Mouse (Mus musculus) embryo, embryonic 10 days (tissue): ENCODE data around the gene Dclre1b.
"Not testable (repeated sequence)": the region's sequence is repeated elsewhere in the genome, so short reads cannot be mapped to it uniquely, and the experiment has no call there.

Source experiments
- DNase-seq: peaks from one replicate; pipeline ENCODE4 v3.0.0-alpha.2; 2015; ENCODE audit warnings: low spot score

Gene Dclre1b

DNA sequence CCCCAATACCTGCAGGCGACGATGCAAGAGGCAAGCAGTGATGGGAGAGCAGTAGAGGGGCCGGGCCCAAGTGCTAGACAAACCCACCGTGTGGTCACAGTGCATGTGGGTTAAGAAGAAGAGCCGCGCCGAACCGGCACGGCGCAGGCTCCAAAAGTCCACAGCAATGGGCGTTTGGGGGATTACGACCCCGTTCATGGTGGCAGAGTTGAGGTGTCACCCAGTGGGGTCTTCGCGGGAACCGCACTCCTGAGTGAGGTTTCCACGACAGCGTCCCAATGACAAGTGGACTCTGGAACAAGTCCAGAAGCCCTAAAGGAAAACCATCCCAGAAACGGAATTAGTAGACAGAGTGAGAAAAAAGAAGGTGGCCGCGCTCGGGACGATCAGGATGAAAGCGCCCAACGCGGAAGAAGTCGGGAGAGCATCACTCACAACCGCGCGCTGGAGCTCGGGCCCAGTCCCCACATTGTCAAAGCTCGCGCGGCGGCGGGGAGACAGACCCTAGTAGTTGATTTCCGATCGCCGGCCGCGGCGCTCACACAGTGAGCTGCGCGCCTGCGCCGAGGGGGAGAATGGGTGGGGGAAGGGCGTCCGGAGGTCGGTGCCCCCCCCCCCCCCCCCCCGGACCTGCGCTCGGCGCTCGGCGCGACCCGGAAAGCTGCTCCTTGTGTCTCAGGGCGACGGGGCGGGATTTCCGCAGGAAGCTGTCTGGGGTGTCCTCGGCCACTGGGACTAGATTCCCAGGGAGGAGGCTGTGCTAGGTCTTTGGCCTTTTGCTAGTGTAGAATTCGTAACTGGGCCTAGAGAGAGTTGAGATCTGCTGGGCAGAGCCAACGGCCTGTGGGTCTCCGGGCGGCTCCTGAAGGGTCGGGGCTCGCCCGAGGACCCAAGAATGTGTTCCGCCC lies at the start of gene Dclre1b, which contains the start of the genes Ap4b1 and Gm43064:
Gene Dclre1b (minus strand): TSS at position 554 of the 908 bp plus-strand sequence.
Gene Ap4b1 (plus strand): TSS at position 630 of the 908 bp plus-strand sequence.
Gene Gm43064 (plus strand): TSS at position 683 of the 908 bp plus-strand sequence.
- peak; percentile 94 for DNase-seq

DNA sequence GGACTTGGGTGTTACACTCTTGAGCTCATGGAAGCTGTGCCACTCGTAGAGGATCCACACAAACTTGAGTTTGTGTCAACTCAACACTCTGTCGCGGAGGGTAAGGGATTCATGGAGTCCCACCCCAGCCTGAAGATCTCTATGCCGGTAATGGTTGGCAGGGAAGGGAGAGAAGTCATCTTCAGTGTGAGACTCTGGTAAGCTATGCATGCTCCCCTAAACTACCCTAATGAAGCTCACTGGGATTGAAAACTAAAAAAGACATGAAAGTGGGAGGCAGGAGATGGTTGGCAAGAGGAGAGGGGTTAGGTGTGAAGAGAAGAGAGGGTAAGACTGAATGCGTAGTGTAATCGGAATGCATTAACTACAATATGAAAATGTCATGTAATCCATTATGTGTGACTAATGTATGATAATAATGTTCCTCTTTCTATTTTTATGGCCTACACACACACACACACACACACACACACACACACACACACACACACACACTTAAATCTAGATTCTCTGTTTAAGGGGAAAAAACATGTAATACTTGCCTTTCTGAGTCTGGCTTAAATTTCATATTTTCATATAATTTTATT lies 48.8 kb upstream of the Dclre1b start:
- DNase-seq: no peak

DNA sequence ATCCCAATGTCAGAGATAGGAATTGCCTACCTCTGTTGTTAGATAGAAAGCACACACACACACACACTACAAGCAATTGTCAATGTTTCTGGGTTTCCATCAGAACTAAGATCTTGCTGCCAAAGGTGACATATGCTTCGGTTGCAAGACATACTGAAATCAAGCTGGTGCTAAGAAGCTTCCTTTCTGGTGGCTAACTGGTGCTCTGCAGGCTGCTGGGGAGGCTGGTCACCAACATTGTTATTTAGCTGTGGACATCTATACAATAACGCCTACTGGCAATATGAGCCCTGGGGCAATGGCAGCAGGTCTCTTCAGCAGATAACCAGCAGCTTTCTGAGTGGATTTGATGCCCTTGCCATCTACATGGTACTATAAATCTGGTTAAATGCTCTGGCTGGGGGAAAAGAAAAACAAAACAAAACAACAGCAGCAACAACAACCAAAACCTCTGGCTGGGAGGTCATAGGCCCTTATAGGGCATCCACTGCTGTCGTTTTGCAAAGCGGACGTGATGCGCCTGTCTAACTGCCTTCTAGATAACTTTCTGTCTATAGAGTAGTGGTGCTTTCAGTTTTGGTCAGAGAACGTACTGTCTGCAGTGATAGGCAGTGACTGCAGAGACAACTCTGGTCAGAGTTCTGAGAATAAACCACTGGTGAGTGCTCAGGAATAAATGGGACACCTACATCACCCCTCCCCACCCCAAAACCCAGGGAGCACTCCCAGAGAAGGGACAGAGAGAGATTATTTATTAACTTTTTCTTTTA lies 48.0 kb upstream of the Dclre1b start:
- DNase-seq: no peak

DNA sequence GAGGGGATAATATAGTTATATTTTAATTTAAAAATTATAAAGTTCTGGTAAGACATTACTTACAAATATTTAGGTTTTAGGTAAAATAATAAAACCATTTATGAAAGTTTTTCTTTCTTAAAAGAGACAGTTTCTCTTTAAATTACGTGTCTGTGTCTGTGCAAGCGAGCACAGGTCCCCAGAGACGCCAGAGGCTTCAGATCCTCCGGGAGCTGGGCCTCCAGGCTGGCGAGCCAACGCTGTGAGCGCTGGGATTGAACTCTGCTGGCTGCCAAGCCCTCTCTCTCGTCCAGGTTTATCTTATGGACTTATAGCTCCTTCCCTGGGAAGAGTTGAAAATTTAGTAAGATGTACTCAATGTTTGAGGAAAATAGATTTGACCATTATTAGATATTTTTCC lies 44.6 kb upstream of the Dclre1b start:
- DNase-seq: no peak

DNA sequence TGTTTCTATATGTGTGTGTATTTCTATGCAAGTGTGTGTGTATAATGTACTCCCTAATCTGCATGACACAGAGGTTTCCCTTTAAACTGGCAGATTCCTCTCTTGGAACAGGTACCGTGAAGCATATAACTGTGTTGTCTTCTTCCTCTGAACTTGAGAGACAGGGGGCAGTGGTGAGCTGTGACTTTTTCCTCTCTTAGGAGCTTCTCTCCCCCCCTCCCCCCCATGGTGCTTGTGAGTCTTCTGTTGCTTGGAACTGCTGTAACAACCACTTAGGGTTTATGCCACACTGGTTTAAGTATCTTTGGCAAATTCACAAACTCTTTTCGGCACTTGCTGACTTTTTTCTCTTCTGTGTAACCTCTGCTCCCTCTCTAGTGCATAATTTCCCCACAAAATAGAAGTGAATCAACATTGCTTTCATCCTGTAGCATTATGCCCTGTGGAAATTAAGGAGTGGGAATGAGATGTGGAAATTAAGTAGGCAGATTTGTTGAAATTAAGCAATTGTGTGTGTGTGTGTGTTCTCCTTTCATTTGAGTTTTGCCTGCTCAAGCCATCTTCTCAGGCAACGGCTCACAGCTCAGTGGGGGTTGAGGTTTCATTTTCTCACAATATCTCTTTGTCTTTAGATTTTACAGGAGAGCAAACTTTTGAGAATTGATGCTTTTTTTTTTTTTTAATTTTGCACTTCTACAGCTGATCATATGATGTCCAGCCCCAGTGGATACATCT lies 43.5 kb upstream of the Dclre1b start:
- DNase-seq: peak; percentile 14

DNA sequence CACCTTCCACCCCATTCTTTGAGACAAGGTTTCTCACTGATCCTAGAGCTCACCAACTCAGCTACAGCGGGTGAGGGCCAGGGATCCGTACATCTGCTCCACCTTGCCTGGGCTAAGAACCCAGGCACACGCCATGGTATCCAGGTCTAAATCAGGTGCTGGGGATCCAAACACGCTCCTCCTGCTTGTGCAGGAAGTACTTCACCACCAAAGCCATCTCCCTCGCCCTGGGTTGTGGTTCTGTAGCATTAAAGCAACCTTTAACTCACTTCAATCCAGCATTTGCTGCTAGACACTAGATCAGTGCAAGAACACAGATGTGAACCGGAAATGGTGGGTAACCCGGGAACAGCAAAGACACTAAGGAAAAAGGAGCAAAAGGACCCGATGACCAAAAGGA lies 42.6 kb upstream of the Dclre1b start:
- DNase-seq: no peak

DNA sequence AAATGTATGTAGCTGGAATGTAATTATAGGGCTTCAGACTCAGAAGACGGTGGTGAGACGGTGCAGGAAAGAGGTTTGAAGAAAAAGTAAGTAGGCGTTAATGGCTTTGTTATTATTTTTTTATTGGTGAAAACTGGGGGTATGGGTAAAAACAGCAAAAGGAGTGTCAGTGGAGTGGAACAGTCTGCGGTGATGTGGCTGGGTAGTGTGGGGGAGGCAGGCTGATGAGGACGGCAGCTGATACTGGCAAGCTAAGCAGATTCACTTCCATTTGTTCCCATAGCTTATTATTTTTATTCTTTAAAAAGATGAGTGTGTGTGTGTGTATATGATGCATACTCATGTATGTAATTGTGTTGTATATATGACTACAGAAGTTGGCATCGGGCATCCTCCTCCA lies 42.2 kb upstream of the Dclre1b start:
- DNase-seq: no peak

DNA sequence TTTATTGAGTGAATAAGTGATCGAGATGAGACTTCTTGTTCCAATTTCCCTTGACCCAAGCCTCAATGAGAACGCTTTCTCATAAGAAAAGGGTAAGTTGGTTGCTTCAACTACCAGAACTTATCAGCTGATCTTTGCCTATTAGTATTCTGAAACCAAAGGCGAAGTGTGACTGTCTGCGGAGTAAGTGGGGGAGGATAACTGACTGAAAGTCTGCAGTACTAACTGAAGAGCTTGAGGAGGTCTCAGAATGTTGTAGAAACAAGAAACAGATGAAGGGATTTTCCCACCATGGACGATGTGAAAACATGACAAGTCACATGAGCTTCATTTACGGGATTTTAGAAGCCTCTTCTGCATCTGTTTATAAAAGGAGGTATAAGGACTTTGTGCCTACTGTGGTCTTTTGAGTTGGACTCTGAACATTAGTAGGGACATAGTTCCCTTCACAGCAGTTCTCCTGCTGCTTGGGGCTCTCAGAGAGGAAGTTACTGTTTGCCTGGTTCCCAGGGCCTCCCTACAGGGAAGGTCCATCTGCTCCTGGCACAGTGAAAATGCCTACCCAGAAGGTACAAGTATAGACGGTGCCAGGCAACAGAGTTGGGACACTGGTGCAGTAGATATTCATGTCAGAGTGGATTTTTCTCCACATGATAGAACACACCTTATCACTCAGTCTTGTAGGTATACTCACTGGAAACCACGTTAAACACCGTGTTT lies 41.6 kb upstream of the Dclre1b start:
- DNase-seq: no peak

DNA sequence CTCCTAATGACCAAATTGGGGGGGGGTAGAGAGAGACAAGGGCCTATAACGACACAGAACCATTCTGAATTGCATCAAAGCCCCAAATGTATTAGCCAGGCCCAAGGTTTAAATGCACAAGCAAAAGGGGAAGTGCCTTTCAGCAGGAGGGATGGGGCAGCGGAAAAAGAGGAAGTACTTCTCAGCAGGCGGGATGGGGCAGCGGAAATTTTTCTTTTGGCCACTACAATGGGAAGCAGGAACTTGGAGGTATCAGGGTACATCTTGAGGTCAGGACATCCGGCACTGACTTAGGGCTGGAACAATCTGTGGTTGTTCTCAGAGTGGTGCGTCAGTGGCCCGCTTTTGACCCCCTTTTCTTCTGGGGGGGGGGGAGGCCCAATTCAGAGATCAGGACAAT lies 31.7 kb upstream of the Dclre1b start:
- not testable (repeated sequence) for DNase-seq

DNA sequence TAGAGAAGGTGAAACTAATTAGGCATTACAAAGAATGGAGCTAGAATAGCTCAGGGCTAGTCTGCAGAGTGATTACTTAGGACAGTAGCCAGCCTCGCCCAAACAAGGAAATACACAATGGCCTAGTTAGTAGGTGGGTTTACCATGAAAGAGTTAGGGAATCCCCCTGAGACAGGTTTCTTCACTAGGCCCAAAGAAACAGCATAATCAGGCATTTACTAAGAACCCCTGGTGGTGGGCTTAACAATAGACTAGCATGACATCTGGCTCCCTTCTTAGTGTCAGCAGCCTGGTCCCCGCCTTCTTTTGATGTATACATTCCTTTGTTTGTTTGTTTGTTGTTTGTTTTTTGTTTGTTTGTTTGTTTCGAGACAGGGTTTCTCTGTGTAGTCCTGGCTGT lies 31.0 kb upstream of the Dclre1b start:
- not testable (repeated sequence) for DNase-seq

DNA sequence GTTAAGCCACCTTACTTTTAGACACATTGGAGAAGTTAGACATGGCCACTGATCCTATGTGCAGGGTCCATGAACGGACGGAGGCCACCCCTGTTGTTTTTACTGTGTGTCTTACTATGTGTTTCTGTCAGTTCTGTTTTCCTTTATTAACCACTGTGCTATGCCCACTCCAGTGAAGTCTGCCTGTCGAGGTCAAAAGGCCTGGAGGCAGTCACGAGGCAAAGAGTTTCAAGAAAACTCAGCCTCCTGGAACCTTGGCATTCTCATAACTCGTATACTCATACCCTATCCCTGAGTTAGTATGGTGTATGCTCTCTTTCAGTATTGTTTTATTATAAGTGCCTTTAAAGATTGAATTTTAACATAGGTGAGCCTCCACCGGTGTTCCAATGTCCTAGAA lies 30.5 kb upstream of the Dclre1b start:
- DNase-seq: no peak

DNA sequence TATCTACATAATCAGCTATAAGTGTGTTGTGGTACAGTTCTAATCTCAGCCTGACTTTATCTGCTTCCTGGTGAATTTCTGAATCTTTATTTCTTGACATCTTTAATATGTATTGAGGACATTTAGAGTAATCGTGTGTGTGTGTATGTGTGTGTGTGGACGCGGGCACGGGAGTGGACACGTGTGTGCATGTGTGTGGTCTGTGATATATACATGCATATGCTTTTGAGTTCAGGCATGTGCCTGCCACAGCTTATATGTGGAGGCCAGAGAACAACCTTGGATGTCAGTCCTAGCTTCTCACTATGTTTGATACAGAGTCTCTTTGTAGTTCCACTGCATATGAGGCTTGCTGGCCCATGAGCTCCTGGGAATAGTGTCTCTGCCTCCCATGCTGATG lies 27.2 kb upstream of the Dclre1b start:
- DNase-seq: no peak

DNA sequence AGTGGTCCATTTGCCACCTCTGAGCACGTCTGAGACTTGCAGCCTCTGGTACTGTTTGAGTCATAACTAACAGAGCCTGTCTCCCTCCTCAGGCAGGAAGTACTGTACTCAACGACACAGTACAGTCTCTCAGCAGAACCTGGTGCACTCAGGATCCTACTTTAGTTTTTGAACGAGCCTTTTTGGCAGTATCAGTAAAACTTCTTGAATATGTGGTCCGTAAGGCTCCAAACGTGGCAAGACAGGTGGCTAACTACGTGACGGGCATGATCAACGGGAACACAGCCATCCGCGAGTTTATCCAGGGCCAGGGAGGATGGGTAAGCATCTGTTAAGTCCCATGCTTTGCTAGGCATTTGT lies 26.7 kb upstream of the Dclre1b start:
- no peak for DNase-seq

DNA sequence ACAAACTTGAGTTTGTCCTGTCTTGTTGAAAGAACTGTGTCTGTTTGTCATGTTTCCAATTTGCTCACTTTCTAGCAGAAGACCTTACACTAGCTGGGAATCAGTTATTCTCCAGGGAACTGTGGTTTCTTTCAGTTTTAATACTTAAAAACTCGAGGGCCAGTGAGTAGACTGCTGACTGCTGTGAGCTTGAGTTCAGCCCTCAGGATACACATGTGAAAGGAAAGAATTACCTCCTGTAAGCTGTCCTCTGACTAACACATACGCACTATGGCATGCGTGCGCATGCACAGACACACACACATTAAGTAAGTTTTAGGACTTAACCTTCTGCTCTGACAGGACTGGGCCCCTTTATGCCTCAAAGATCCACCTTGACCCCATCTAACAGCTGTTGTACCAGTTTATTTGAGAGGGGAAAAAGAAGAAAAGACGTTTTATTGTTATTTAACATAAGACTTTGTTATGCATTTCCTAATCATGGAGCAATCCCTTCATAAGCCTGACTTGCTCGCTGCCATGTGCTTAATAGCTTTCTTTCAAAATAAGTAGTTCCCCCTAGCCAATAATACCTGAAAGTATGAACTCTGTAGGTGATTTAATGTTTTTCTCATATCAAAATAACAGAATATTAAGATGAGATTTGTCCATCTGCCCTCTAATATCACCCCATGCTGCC lies 26.2 kb upstream of the Dclre1b start:
- DNase-seq: no peak

DNA sequence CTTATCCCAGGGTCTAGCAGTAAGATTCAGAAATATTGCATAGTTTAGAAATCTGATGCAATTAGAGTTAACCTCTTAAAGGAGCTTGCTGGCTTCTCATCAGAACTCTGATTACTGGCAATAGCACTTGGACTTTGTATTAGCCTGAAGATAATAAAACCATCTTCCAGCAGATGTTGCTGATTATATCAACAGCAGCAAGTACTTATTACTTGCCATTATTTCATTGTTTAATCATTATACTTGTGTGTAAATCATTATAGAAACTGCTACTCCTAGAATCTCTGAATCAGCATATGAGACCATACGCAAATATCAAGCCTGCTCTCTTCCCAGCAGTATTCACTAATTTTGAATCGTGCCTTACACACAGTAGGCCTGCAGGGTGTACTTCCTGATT lies 24.8 kb upstream of the Dclre1b start:
- no peak for DNase-seq

DNA sequence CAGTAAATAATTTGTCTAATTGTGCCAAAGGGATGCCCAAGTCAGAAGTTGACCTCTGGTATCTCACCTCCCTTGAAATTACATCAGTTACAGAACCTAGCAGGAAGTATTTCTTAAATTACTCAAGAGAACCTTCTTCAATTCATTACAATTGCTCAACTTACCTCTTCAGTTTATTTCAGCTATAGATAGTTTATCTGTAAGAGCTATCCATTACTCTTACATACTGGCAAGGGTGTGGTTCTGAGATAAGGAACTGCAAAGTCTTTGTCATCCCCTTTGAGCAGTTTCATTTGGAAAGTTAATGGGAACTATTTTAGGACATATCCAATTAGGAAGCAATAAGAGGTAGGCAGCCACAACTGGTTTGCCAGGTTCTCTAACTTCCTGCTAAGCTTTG lies 23.2 kb upstream of the Dclre1b start, which contains the start of gene Bcl2l15:
Gene Bcl2l15 (plus strand): TSS at position 176 of the 400 bp plus-strand sequence.
- DNase-seq: no peak

DNA sequence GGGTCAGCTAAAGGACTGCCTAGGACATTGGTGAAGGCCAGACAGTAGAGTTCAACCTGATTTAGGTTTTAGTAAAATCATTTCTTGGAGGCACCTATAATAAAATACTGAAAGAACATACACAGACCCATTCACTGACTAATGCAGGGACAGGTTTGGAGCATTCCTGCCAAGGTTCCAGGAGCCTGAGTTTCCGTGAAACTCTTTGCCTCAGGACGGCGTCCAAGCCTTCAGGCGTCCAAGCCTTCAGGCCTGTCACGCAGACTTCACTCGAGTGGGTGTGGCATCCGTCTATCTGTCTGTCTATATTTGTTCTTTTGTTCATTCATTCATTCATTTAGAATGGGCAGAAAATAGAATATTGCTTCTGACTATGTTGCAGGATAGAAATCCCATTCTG lies 21.9 kb upstream of the Dclre1b start:
- DNase-seq: no peak

DNA sequence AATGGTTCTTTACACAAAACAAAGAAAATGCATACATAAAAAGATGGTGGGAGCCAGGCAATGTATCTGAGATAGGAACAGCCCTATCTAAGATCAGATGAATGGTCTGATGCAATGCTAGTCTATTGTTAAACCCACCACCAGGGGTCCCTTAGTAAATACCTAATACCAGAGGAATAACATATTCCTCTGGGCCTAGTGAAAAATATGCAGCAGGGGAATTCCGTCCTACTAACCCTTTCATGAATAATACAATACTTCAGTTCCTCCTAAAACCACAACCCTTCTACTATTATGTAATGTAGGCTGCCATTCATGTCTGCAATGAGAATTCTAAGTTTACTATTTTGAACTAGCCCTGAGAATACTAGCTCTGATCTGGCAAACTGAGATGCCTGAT lies 21.4 kb upstream of the Dclre1b start:
- not testable (repeated sequence) for DNase-seq

DNA sequence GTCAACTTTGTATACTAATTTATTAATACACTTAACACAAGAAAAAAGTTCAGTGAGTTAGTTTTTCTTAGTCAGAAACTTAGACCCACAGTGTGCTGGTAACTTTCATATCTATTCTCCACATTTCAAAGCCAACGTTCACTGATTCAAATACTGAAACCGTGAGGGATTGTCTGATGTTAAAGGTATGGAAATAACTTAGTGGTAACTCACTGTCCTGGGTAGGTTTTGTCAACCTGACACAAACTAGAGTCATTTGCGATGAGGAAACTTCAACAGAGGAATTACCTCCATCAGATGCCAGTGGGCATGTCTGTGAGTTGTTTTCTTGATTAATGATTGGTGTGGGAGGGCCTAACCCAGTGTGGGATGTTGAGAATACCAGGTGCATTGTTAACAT lies 19.8 kb upstream of the Dclre1b start:
- DNase-seq: no peak

DNA sequence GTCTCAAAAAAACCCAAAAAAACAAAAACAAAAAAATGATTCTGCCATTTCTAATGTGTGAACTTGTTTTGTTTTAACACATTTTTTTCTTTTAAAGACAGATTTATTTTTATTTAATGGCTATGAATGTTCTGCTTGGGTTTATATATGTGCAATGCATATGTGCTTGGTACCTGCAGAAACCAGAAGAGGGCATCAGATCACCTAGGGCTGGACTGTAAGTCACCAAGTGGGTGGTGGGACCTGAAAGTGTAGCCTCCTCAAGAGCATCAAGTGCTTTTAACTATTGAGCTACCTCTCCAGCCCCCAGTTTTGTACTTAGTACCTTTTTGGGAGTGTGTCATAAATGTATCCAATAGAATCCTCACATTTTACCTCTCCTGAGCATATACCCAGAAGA lies 18.3 kb upstream of the Dclre1b start:
- no peak for DNase-seq

DNA sequence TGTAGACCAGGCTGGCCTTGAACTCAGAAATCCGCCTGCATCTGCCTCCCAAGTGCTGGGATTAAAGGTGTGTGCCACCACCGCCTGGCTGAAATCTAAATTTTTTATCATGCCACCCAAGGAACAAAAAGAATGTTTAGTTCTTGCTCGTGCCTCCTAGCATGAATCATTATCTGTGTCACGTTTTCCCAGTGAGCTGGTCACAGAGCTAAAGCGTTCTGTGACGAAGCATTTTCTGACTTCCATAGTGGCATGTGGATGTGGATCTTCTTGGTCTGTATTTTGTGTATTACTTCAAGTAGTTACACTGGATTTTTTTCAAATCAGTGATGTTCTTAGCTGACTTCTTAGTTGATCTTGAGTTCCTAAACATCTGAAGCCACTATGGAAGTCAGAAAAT lies 1.7 kb upstream of the Dclre1b start:
- DNase-seq: no peak
